Mouse (Mus musculus) layer of hippocampus, adult 2 months (tissue): ENCODE data around the gene Cacna2d2. TPM values are rescaled to one million over a fixed set of nuclear protein-coding genes. Genes with fewer than 3 reads are reported as not detected.
A peak's percentile ranks its signal among the peaks of the same experiment; 100 is the strongest.

Experiments used
- DNase-seq, 2 experiments: peaks; one replicate each; pipeline ENCODE4 v3.0.0; 2022; ENCODE audit warnings: low spot score in 2 of 2
- H3K27ac ChIP-seq: fragments of 200-600 bp; 2 replicates; pipeline ENCODE4 v1.8.1; 2022
- H3K4me3 ChIP-seq: fragments of 200-600 bp; 2 replicates; pipeline ENCODE4 v1.8.1; 2022; ENCODE audit warnings: mild to moderate bottlenecking
- CTCF ChIP-seq: fragments of 200-600 bp; conservative IDR thresholded peaks from 2 replicates; pipeline ENCODE4 v1.8.1; 2022; ENCODE audit warnings: antibody characterized with exemption, mild to moderate bottlenecking, moderate library complexity
- total RNA-seq, 2 experiments: library from RNA; stranded (reverse); gene quantifications; 2 replicates each; pipeline ENCODE4 v1.2.3; 2021

The Cacna2d2 gene
- total RNA-seq, 2 experiments from 2014 or later: 18.1 to 19.3 TPM

- Histone ChIP-seq H3K27ac (no peak overlapping the region), H3K4me3 (peak overlapping the region; percentile 29; the same call in 1 of the 2 replicates)
- TF ChIP-seq CTCF: peak; percentile 24; the same call in 1 of the 2 replicates
- no peak for DNase-seq
These were observed 21.4 kb upstream of the Cacna2d2 start for GRCm38 (mm10) chr9:107377961-107378512.

DNA sequence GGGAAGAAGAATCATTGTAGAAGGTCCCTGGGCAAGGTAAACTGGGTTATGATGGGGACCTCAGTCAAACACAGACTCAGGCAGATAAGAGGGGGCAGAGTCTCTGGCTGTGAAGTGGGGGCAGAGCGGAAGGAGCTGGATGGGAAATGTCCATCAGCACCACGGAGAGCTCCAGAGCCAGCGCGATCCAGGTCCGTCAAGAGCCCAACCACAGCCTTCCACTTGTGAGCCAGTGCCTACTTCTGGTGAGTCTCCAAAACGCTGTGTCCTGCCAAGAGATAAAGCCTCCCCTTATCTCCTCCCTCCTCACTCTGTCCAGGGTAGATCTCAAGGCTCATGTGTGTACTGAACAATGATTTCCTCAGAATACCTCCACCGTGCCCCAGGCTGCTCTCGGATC lies 17.7 kb upstream of the Cacna2d2 start:
- H3K4me3 ChIP-seq: no peak overlapping the region
- no peak for TF ChIP-seq CTCF
- DNase-seq: no peak
- no peak overlapping the region for H3K27ac ChIP-seq

- no peak for DNase-seq
- H3K4me3 ChIP-seq: no peak overlapping the region
- TF ChIP-seq CTCF: no peak
- no peak overlapping the region for H3K27ac ChIP-seq
These were observed 15.0 kb upstream of the Cacna2d2 start for GRCm38 (mm10) chr9:107384396-107384795.

DNA sequence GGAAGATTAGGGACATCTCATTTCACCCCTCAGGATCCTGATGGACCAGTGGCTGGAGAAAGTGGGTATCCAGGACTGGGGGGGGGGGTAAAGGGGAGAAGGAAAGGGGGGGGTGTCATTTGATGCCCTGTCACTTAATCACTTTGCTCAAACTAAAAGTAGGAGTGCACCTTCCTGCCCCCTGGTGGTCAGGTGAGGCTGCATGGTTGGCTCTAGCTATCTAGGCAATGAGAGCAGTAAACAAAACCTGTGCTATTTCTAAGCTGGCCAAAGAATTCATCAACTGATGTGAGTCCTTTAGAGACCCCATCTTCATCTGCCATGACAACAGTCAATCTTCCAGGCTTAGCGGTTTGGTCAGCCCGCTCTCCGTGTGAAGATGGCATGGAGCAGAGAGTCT lies 12.7 kb upstream of the Cacna2d2 start:
- Histone ChIP-seq H3K4me3 (no peak overlapping the region), H3K27ac (no peak overlapping the region)
- TF ChIP-seq CTCF: peak; percentile 64
- DNase-seq: no peak

DNA sequence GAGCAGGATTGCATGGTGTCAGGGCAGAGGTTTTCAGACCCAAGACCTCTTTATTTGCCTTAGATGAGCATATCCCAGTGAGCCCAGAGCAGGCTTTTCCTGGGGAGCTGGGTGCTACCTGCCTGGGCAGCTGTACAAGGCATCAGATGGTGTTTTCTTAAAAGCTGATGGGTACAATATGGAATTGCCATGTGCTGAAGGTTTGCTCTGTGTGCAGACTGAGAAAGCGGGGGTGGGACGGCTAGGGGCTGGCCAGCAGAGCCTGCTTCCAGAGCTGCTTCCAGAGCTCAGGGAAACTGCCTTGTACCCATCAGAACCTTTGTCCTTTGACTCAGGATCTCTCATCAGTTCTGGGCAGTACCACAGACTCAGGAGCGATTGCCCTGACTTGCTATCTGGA lies 11.7 kb upstream of the Cacna2d2 start:
- Histone ChIP-seq H3K4me3 (no peak overlapping the region), H3K27ac (no peak overlapping the region)
- no peak for TF ChIP-seq CTCF
- DNase-seq: peak; percentile 23 to 43

GRCm38 (mm10) chr9:107388263-107388662 lies 11.1 kb upstream of the Cacna2d2 start:
- DNase-seq: no peak
- no peak overlapping the region for H3K27ac ChIP-seq
- no peak overlapping the region for H3K4me3 ChIP-seq
- no peak for TF ChIP-seq CTCF

GRCm38 (mm10) chr9:107396397-107396796 lies 3.0 kb upstream of the Cacna2d2 start:
- TF ChIP-seq CTCF: peak; percentile 62

DNA sequence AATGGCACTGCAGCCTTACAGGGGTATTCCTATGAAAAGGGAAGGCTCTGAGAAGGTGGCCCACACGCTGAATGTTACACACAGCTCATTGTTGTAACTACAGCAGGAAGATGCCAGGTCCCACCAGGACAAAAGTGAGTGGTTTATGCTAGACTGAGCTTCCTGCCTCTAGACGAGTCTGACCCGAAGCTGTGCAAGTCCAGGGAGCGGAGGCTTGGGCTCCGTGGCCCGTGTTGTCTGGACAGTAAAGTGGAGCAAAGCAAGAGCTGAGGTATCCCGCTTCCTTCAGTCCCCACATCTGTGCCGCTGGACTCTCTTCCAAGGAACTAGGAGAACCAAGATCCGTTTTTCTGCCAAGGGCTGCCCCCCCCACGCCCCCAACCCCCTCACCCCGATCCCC lies 444 bp upstream of the Cacna2d2 start:
- TF ChIP-seq CTCF: no peak
- DNase-seq: no peak
- no peak overlapping the region for H3K4me3 ChIP-seq
- no peak overlapping the region for H3K27ac ChIP-seq

More at GRCm38 (mm10) chr9:107396397-107396796, 3.0 kb upstream of the Cacna2d2 start:
- Histone ChIP-seq H3K4me3 (no peak overlapping the region), H3K27ac (no peak overlapping the region)
- no peak for DNase-seq

DNA sequence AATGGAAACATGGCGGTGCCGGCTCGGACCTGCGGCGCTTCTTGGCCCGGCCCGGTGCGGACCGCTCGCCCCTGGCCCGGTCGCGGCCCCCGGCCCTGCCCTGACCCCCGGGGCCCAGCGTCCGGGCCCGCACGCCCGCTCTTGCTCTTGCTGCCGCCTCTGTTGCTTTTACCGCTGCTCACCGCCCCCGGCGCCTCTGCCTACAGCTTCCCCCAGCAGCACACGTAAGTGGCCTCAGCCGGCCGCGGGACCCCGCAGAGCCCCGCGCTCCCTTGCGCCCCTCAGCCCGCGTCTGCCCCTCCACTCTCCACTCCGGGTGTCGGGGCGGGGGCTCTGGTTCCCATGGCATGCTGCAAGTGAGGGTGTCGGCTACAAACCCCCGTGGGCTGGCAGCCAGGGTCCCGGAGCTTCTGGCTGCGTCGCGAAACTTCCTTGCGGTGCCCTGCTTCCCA lies 674 bp downstream of the Cacna2d2 start:
- H3K4me3 ChIP-seq: peak overlapping the region; percentile 59
- no peak for TF ChIP-seq CTCF
- no peak for DNase-seq
- 0 out of 2 replicates have a peak overlapping the region, but pooled peaks have one; percentile 32 for H3K27ac ChIP-seq

DNA sequence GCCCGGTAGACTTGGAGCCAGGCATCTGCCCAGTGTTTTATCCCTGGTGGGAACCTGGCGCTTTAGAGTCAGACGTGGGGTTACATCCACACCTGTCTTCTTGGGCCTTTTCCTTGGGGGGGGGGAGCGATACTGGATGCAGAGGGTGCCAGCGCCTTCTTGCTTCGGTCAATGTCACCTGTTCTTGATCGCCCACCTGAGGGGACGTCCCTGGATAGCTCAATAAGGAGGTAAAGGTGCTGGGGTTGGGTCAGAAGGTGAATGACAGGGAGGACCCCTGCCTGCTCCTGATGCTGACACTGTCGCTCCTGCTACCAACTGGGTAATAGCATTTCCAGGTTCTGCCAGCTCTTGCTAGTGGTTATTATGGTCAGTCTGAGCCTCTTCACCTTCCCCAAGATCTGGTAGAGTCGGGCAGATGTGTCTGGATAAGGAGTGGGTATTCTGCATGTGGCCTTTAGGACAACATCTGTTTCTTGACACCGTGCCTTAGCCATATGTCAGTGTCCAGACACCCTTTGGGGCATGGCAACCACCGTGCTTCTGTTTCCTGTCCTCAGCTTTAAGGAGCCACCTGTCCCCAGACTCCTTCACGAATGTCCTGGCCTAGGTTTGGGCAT lies 1.4 kb downstream of the Cacna2d2 start:
- DNase-seq: no peak
- Histone ChIP-seq H3K27ac (no peak overlapping the region), H3K4me3 (peak overlapping the region; percentile 59)
- no peak for TF ChIP-seq CTCF

GRCm38 (mm10) chr9:107403116-107403515 lies 3.7 kb downstream of the Cacna2d2 start:
- TF ChIP-seq CTCF: peak; percentile 27
- no peak for DNase-seq
- H3K4me3 ChIP-seq: no peak overlapping the region
- H3K27ac ChIP-seq: no peak overlapping the region

- no peak for DNase-seq
- H3K4me3 ChIP-seq: no peak overlapping the region
- no peak for TF ChIP-seq CTCF
- H3K27ac ChIP-seq: no peak overlapping the region
These were observed 10.0 kb downstream of the Cacna2d2 start for GRCm38 (mm10) chr9:107409449-107409848.

DNA sequence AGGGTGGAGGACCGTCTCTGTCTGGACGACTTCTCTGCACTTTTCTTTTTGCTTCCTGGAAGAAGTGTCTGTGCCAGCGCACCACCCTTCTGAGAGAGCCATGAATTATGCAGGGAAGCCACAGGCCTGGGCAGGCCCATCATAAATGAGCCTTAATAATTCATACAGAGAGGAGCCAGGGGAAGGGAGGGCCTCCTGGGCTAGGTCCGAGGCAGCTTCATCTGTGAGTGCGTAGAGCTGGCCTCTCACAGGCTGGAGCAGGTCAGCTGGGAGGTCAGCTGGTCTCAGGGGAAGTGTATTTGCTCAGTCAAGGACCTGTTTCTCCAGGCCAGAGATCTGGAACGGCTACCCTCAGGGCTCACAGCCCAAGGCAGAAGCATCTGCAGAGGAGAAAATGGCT lies 17.7 kb downstream of the Cacna2d2 start:
- no peak for DNase-seq
- no peak for TF ChIP-seq CTCF
- H3K27ac ChIP-seq: no peak overlapping the region

DNA sequence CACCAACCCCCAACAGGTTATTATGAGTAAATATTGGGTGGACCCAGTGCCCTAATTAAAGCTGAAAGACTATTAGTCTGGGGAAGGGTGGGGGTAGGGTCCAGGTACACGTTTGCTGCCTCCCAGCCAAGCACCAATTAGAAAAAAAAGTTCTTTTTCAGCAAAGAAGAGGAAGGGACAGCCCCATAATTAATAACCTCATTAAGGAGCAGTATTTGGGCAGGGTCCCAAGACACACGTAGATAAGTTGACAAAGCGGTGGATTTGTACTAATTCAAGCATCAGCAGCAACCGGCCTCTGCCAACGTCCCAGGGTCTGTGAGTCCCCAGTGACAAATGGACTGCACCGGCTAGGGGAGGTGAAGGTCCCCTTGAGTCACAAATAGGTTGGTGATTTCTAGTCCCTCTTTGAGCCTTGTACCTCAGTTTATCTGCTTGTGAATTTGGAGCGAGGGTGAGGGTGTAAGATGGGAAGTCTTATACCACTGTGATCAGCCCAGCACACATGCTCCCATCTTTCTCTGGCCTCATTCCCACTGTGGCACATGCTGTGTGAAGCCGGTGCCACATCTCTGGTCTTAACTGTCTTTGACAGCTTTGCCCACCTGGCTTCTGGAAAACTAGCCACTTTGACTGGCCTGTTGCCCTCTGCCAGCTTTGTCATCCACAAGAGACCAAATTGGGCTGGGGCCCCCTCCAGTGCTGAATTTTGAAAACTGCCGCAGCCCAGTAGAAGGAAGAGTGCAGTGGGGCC lies 20.3 kb downstream of the Cacna2d2 start:
- no peak for TF ChIP-seq CTCF
- no peak for DNase-seq
- H3K27ac ChIP-seq: no peak overlapping the region
- no peak overlapping the region for H3K4me3 ChIP-seq

More for the DNA sequence above, 17.7 kb downstream of the Cacna2d2 start:
- no peak overlapping the region for H3K4me3 ChIP-seq
